In the genomic region with DNA sequence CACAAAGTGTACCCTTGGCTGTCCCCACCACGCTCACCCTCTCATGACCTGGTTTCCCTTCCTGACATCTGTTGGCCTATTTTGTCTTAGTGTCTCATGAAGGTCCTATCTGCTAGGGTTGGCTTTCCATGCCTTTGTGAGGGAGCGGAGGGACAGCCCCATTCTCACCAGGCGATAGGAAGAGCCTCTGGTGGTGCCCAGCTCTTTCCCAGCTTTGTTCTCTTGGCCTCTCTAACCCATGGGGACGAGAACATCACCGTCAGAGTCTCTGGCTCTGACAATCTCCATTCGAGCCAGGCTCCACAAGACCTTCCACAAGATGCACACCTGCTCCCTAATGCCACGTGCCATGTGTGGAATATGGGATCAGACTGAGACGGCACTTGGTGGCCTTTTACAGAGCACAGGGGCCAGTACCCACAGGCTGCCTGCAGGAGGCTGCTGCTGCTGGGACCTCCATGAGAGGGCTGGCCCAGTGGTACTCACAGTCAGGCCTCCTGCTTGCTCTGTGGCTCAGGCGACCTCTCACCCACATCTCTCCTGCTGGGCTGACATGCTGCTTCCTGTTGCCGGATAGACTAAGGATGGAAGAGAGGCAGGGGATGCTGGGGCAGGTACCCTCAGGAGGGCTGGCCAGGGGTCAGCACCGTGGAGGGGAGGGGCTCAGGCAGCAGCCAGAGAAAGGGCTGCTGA, we compare ENCODE assay signal across 8 mouse cellular contexts. TPM values are rescaled to one million over a fixed set of nuclear protein-coding genes. Genes with fewer than 3 reads are reported as not detected.
DNase-seq lines count a peak whose midpoint lies in the region; ATAC-seq and TF ChIP-seq lines count a peak whose summit lies in the region.

No protein-coding gene starts in this region.

- 56% methylated on average over 11 of the region's 11 CpGs for WGBS in heart, embryonic 15.5 days
- WGBS in limb, embryonic 15.5 days, result 49% methylated on average over 11 of the region's 11 CpGs
- WGBS in stomach, postnatal 0 days, result 63% methylated on average over 11 of the region's 11 CpGs

- intact Hi-C loops in heart, postnatal 25 days (cut with DNase I), result no loop called here

- peaks cover 34% of the 10 kb centered on the region for H3K4me1 ChIP-seq in heart, embryonic 15.5 days (replicated peaks)
- H3K4me1 ChIP-seq in limb, embryonic 15.5 days, result peaks cover 17% of the 10 kb centered on the region
- H3K4me1 ChIP-seq in stomach, postnatal 0 days (replicated peaks; ENCODE audit: control insufficient read depth, insufficient read depth), result peaks cover 5% of the 10 kb centered on the region; the same call in 1 of the 2 replicates

- H3K27me3 ChIP-seq in heart, embryonic 15.5 days, result no peaks in the 10 kb centered on the region
- H3K27me3 ChIP-seq in limb, embryonic 15.5 days, result no peaks in the 10 kb centered on the region
- no peaks in the 10 kb centered on the region for H3K27me3 ChIP-seq in stomach, postnatal 0 days (ENCODE audit: control insufficient read depth, insufficient read depth, low read length)

- peak; percentile 44 for TF ChIP-seq CTCF in stomach, postnatal 0 days (IDR thresholded peaks at IDR 0.05; ENCODE audit: low read depth)

- H3K9me3 ChIP-seq in heart, embryonic 15.5 days (replicated peaks), result no peaks in the 10 kb centered on the region
- H3K9me3 ChIP-seq in limb, embryonic 15.5 days, result no peaks in the 10 kb centered on the region
- H3K9me3 ChIP-seq in stomach, postnatal 0 days (ENCODE audit: control insufficient read depth, low read length), result no peaks in the 10 kb centered on the region

- no peak overlapping the region for H3K4me2 ChIP-seq in heart, embryonic 15.5 days
- no peak overlapping the region for H3K4me2 ChIP-seq in limb, embryonic 15.5 days
- no peak overlapping the region for H3K4me2 ChIP-seq in stomach, postnatal 0 days (replicated peaks; ENCODE audit: low read depth)

- ATAC-seq in activated CD4-positive, CD25-positive, alpha-beta regulatory T cell, adult 4 months, result peak; percentile 26
- 0 out of 2 replicates have a peak, but pooled peaks have one; percentile 41 for ATAC-seq in heart, embryonic 15.5 days (replicated peaks; ENCODE audit: insufficient number of reproducible peaks, insufficient read depth, low FRiP score, low read depth)
- ATAC-seq in limb, embryonic 15.5 days (ENCODE audit: insufficient number of reproducible peaks, low FRiP score, low TSS enrichment, low read depth), result no peak
- ATAC-seq in stomach, postnatal 0 days (ENCODE audit: low FRiP score, low TSS enrichment), result peak; percentile 58; the same call in 1 of the 2 replicates

- H3K27ac ChIP-seq in heart, embryonic 15.5 days, result peak overlapping the region; percentile 18; the same call in 1 of the 2 replicates
- peak overlapping the region; percentile 18; the same call in 1 of the 2 replicates for H3K27ac ChIP-seq in limb, embryonic 15.5 days
- H3K27ac ChIP-seq in stomach, postnatal 0 days (replicated peaks), result peak overlapping the region; percentile 61; the same call in 1 of the 2 replicates

- peak; percentile 96 for DNase-seq in heart, adult 11 months
- DNase-seq in heart, postnatal 25 days (ENCODE audit: low spot score), result no peak
- peak; percentile 53 for DNase-seq in stomach, postnatal 0 days (ENCODE audit: low spot score)
- no peak for DNase-seq in adipocyte (ENCODE audit: low spot score)
- no peak for DNase-seq in ovary, postnatal 36 days (ENCODE audit: low spot score)

- H3K36me3 ChIP-seq in heart, embryonic 15.5 days, result no peaks in the 10 kb centered on the region
- H3K36me3 ChIP-seq in limb, embryonic 15.5 days, result no peaks in the 10 kb centered on the region
- H3K36me3 ChIP-seq in stomach, postnatal 0 days (ENCODE audit: control insufficient read depth, insufficient read depth, low read length), result no peaks in the 10 kb centered on the region

- TF ChIP-seq EP300 in stomach, postnatal 0 days (optimal IDR thresholded peaks at IDR 0.05), result no peak

- H3K9ac ChIP-seq in heart, embryonic 15.5 days, result no peak overlapping the region
- H3K9ac ChIP-seq in limb, embryonic 15.5 days, result no peak overlapping the region
- H3K9ac ChIP-seq in stomach, postnatal 0 days (ENCODE audit: low read length), result no peak overlapping the region

- H3K4me3 ChIP-seq in heart, embryonic 15.5 days, result no peak overlapping the region
- H3K4me3 ChIP-seq in limb, embryonic 15.5 days, result no peak overlapping the region
- no peak overlapping the region for H3K4me3 ChIP-seq in stomach, postnatal 0 days (ENCODE audit: low read depth, low read length)

RNA-seq across cellular contexts. Expression of a gene that starts 6.1 kb away (rescaled TPM):
- total RNA-seq in heart, postnatal 25 days (2021), result 10 to 100 TPM; 14.9 to 18.2 TPM
- 10 to 100 TPM; 18.3 to 18.7 TPM for polyA plus RNA-seq in activated CD4-positive, CD25-positive, alpha-beta regulatory T cell, adult 4 months (2017; shearing (Covaris generic))
- polyA plus RNA-seq in heart, embryonic 15.5 days (2015; fragmentation: Nextera tagmentation; extraction: Ambion mirVana), result 2.6 and 5.1 TPM in 2 replicates
- 2.6 and 3.6 TPM in 2 replicates for polyA plus RNA-seq in limb, embryonic 15.5 days (2015; fragmentation: Nextera tagmentation; extraction: Ambion mirVana)
- polyA plus RNA-seq in stomach, postnatal 0 days (2015; fragmentation: Nextera tagmentation; extraction: Ambion mirVana), result 5.7 and 6.4 TPM in 2 replicates

RNA-seq across cellular contexts. Expression of a gene that starts 24.3 kb away (rescaled TPM):
- total RNA-seq in heart, postnatal 25 days (2021), result 10 to 100 TPM in 1 of 2 experiments, 1 to 10 TPM in 1; 8.5 to 12.1 TPM
- under 1 TPM; 0.42 to 0.47 TPM for polyA plus RNA-seq in activated CD4-positive, CD25-positive, alpha-beta regulatory T cell, adult 4 months (2017; shearing (Covaris generic))
- 10.4 and 13.0 TPM in 2 replicates for polyA plus RNA-seq in heart, embryonic 15.5 days (2015; fragmentation: Nextera tagmentation; extraction: Ambion mirVana)
- 7.1 and 8.2 TPM in 2 replicates for polyA plus RNA-seq in limb, embryonic 15.5 days (2015; fragmentation: Nextera tagmentation; extraction: Ambion mirVana)
- polyA plus RNA-seq in stomach, postnatal 0 days (2015; fragmentation: Nextera tagmentation; extraction: Ambion mirVana), result 2.8 and 2.9 TPM in 2 replicates

RNA-seq across cellular contexts. Expression of a gene that starts 27.7 kb away (rescaled TPM):
- total RNA-seq in heart, postnatal 25 days (2021), result 10 to 100 TPM; 47.4 to 47.8 TPM
- not detected for polyA plus RNA-seq in activated CD4-positive, CD25-positive, alpha-beta regulatory T cell, adult 4 months (2017; shearing (Covaris generic))
- polyA plus RNA-seq in heart, embryonic 15.5 days (2015; fragmentation: Nextera tagmentation; extraction: Ambion mirVana), result 7.7 and 9.2 TPM in 2 replicates
- polyA plus RNA-seq in limb, embryonic 15.5 days (2015; fragmentation: Nextera tagmentation; extraction: Ambion mirVana), result 0.45 and 0.73 TPM in 2 replicates
- 2.7 and 3.5 TPM in 2 replicates for polyA plus RNA-seq in stomach, postnatal 0 days (2015; fragmentation: Nextera tagmentation; extraction: Ambion mirVana)

RNA-seq across cellular contexts. Expression of a gene that starts 50.3 kb away (rescaled TPM):
- 100 to 1,000 TPM; 108 to 115 TPM for total RNA-seq in heart, postnatal 25 days (2021)
- 10 to 100 TPM; 24.3 to 47.6 TPM for polyA plus RNA-seq in activated CD4-positive, CD25-positive, alpha-beta regulatory T cell, adult 4 months (2017; shearing (Covaris generic))
- 63.4 and 75.2 TPM in 2 replicates for polyA plus RNA-seq in heart, embryonic 15.5 days (2015; fragmentation: Nextera tagmentation; extraction: Ambion mirVana)
- 61.4 and 65.4 TPM in 2 replicates for polyA plus RNA-seq in limb, embryonic 15.5 days (2015; fragmentation: Nextera tagmentation; extraction: Ambion mirVana)
- polyA plus RNA-seq in stomach, postnatal 0 days (2015; fragmentation: Nextera tagmentation; extraction: Ambion mirVana), result 79.3 and 84.3 TPM in 2 replicates

RNA-seq across cellular contexts. Expression of a gene that starts 51.0 kb away (rescaled TPM):
- 10 to 100 TPM; 78.7 to 89.4 TPM for total RNA-seq in heart, postnatal 25 days (2021)
- 10 to 100 TPM; 33.9 to 38.7 TPM for polyA plus RNA-seq in activated CD4-positive, CD25-positive, alpha-beta regulatory T cell, adult 4 months (2017; shearing (Covaris generic))
- polyA plus RNA-seq in heart, embryonic 15.5 days (2015; fragmentation: Nextera tagmentation; extraction: Ambion mirVana), result 24.8 and 37.1 TPM in 2 replicates
- polyA plus RNA-seq in limb, embryonic 15.5 days (2015; fragmentation: Nextera tagmentation; extraction: Ambion mirVana), result 44.4 and 49.5 TPM in 2 replicates
- polyA plus RNA-seq in stomach, postnatal 0 days (2015; fragmentation: Nextera tagmentation; extraction: Ambion mirVana), result 15.8 and 16.0 TPM in 2 replicates

Comparison
In these comparisons a context has a peak if more than half of its experiments do, and no peak if none do; other contexts are left out.
1. DNase-seq: peak in heart, adult 11 months (single experiment) and stomach, postnatal 0 days (single experiment); none in heart, postnatal 25 days (single experiment), adipocyte (single experiment) and ovary, postnatal 36 days (single experiment).
2. Peak in every context shown above with its lines, with median percentiles within 50 percentile points of each other: H3K27ac ChIP-seq.